Mouse (Mus musculus): Measurements from ENCODE around the gene Dhh. TPM values are rescaled to one million over a fixed set of nuclear protein-coding genes. Genes with fewer than 3 reads are reported as not detected.

Gene Dhh
- total and polyA plus RNA-seq, 2 experiments from 2014 or later, result 1.7 to 4.8 TPM

- Histone ChIP-seq H3K9me3 (replicated peaks; ENCODE audit: control insufficient read depth, low read length) (no peaks in the 10 kb centered on the region), H3K36me3 (replicated peaks; ENCODE audit: control insufficient read depth, insufficient read depth, low read length) (peaks cover 97% of the 10 kb centered on the region), H3K27me3 (ENCODE audit: control insufficient read depth, insufficient read depth, low read length) (no peaks in the 10 kb centered on the region), H3K4me2 (ENCODE audit: low read depth, low read length) (no peak overlapping the region), H3K4me1 (ENCODE audit: control insufficient read depth, insufficient read depth) (no peaks in the 10 kb centered on the region), H3K4me3 (ENCODE audit: low read depth, low read length) (no peak overlapping the region), H3K27ac (ENCODE audit: low read depth) (no peak overlapping the region), H3K9ac (replicated peaks; ENCODE audit: low read depth, low read length) (no peak overlapping the region)
- no peak for TF ChIP-seq EP300 (IDR thresholded peaks at IDR 0.05; ENCODE audit: low read depth)
- no peak for TF ChIP-seq CTCF (IDR thresholded peaks at IDR 0.05; ENCODE audit: low read depth)
- ATAC-seq (ENCODE audit: insufficient read depth, low read depth) (no peak), DNase-seq (ENCODE audit: low spot score) (no peak)
- 83% methylated on average over 21 of the region's 21 CpGs for WGBS
Observed at GRCm38 (mm10) chr15:98861701-98862410, 36.5 kb downstream of the Dhh start.

- H3K36me3 ChIP-seq (replicated peaks; ENCODE audit: control insufficient read depth, insufficient read depth, low read length), result peaks cover 98% of the 10 kb centered on the region
- H3K4me1 ChIP-seq (ENCODE audit: control insufficient read depth, insufficient read depth), result no peaks in the 10 kb centered on the region
- no peaks in the 10 kb centered on the region for H3K9me3 ChIP-seq (replicated peaks; ENCODE audit: control insufficient read depth, low read length)
- DNase-seq (ENCODE audit: low spot score), result no peak
- no peak overlapping the region for H3K4me3 ChIP-seq (ENCODE audit: low read depth, low read length)
- ATAC-seq (ENCODE audit: insufficient read depth, low read depth), result no peak
- 93% methylated on average over 18 of the region's 18 CpGs for WGBS
- no peak overlapping the region for H3K27ac ChIP-seq (ENCODE audit: low read depth)
- no peak overlapping the region for H3K4me2 ChIP-seq (ENCODE audit: low read depth, low read length)
- H3K27me3 ChIP-seq (ENCODE audit: control insufficient read depth, insufficient read depth, low read length), result no peaks in the 10 kb centered on the region
- TF ChIP-seq CTCF (IDR thresholded peaks at IDR 0.05; ENCODE audit: low read depth) (no peak), EP300 (IDR thresholded peaks at IDR 0.05; ENCODE audit: low read depth) (no peak)
- H3K9ac ChIP-seq (replicated peaks; ENCODE audit: low read depth, low read length), result no peak overlapping the region
Observed at GRCm38 (mm10) chr15:98860921-98861320, 37.4 kb downstream of the Dhh start.

- no peaks in the 10 kb centered on the region for H3K27me3 ChIP-seq (ENCODE audit: control insufficient read depth, insufficient read depth, low read length)
- H3K36me3 ChIP-seq (replicated peaks; ENCODE audit: control insufficient read depth, insufficient read depth, low read length), result peaks cover 98% of the 10 kb centered on the region
Observed at GRCm38 (mm10) chr15:98859319-98860043, 38.9 kb downstream of the Dhh start.

GRCm38 (mm10) chr15:98854214-98854613 lies 44.1 kb downstream of the Dhh start:
- ATAC-seq (ENCODE audit: insufficient read depth, low read depth) (no peak), DNase-seq (ENCODE audit: low spot score) (no peak)
- Histone ChIP-seq H3K27me3 (ENCODE audit: control insufficient read depth, insufficient read depth, low read length) (no peaks in the 10 kb centered on the region), H3K9me3 (replicated peaks; ENCODE audit: control insufficient read depth, low read length) (no peaks in the 10 kb centered on the region), H3K9ac (replicated peaks; ENCODE audit: low read depth, low read length) (no peak overlapping the region), H3K4me1 (ENCODE audit: control insufficient read depth, insufficient read depth) (no peaks in the 10 kb centered on the region), H3K36me3 (replicated peaks; ENCODE audit: control insufficient read depth, insufficient read depth, low read length) (peaks cover 98% of the 10 kb centered on the region), H3K4me3 (ENCODE audit: low read depth, low read length) (no peak overlapping the region), H3K4me2 (ENCODE audit: low read depth, low read length) (no peak overlapping the region), H3K27ac (ENCODE audit: low read depth) (no peak overlapping the region)
- TF ChIP-seq CTCF (IDR thresholded peaks at IDR 0.05; ENCODE audit: low read depth) (no peak), EP300 (IDR thresholded peaks at IDR 0.05; ENCODE audit: low read depth) (no peak)
- WGBS, result 85% methylated on average over 16 of the region's 16 CpGs

More at GRCm38 (mm10) chr15:98859319-98860043, 38.9 kb downstream of the Dhh start:
- no peak for DNase-seq (ENCODE audit: low spot score)
- Histone ChIP-seq H3K4me3 (ENCODE audit: low read depth, low read length) (no peak overlapping the region), H3K4me1 (ENCODE audit: control insufficient read depth, insufficient read depth) (no peaks in the 10 kb centered on the region), H3K27ac (ENCODE audit: low read depth) (no peak overlapping the region), H3K4me2 (ENCODE audit: low read depth, low read length) (no peak overlapping the region), H3K9ac (replicated peaks; ENCODE audit: low read depth, low read length) (no peak overlapping the region), H3K9me3 (replicated peaks; ENCODE audit: control insufficient read depth, low read length) (no peaks in the 10 kb centered on the region)
- ATAC-seq (ENCODE audit: insufficient read depth, low read depth), result no peak
- WGBS, result 72% methylated on average over 9 of the region's 9 CpGs
- TF ChIP-seq EP300 (IDR thresholded peaks at IDR 0.05; ENCODE audit: low read depth) (no peak), CTCF (IDR thresholded peaks at IDR 0.05; ENCODE audit: low read depth) (no peak)

- H3K27me3 ChIP-seq (ENCODE audit: control insufficient read depth, insufficient read depth, low read length), result no peaks in the 10 kb centered on the region
- TF ChIP-seq CTCF (IDR thresholded peaks at IDR 0.05; ENCODE audit: low read depth), result no peak
- no peak for TF ChIP-seq EP300 (IDR thresholded peaks at IDR 0.05; ENCODE audit: low read depth)
- H3K4me2 ChIP-seq (ENCODE audit: low read depth, low read length), result no peak overlapping the region
- H3K9me3 ChIP-seq (replicated peaks; ENCODE audit: control insufficient read depth, low read length), result no peaks in the 10 kb centered on the region
- DNase-seq (ENCODE audit: low spot score), result no peak
- H3K27ac ChIP-seq (ENCODE audit: low read depth), result no peak overlapping the region
- H3K4me1 ChIP-seq (ENCODE audit: control insufficient read depth, insufficient read depth), result no peaks in the 10 kb centered on the region
- no peak overlapping the region for H3K9ac ChIP-seq (replicated peaks; ENCODE audit: low read depth, low read length)
- WGBS, result 86% methylated on average over 26 of the region's 28 CpGs
- H3K36me3 ChIP-seq (replicated peaks; ENCODE audit: control insufficient read depth, insufficient read depth, low read length), result peaks cover 98% of the 10 kb centered on the region
- no peak for ATAC-seq (ENCODE audit: insufficient read depth, low read depth)
- H3K4me3 ChIP-seq (ENCODE audit: low read depth, low read length), result no peak overlapping the region
Observed at GRCm38 (mm10) chr15:98853161-98853937, 45.0 kb downstream of the Dhh start.

Measured in heart, postnatal 0 days (tissue).